Mouse (Mus musculus) heart, adult 18-20 months (tissue): Measurements from ENCODE around the gene Tiprl. TPM values are rescaled to one million over a fixed set of nuclear protein-coding genes. Genes with fewer than 3 reads are reported as not detected.

Experiments
- DNase-seq, 2 experiments: peaks; one replicate each; pipeline ENCODE4 v3.0.0; 2021 to 2022; ENCODE audit warnings: mixed read lengths in 1 of 2
- total RNA-seq, 2 experiments: library from RNA; stranded (reverse); gene quantifications; 2 replicates each; pipeline ENCODE4 v1.2.3; 2021

The Tiprl gene
- total RNA-seq, 2 experiments from 2014 or later = 34.6 to 45.4 TPM

DNA sequence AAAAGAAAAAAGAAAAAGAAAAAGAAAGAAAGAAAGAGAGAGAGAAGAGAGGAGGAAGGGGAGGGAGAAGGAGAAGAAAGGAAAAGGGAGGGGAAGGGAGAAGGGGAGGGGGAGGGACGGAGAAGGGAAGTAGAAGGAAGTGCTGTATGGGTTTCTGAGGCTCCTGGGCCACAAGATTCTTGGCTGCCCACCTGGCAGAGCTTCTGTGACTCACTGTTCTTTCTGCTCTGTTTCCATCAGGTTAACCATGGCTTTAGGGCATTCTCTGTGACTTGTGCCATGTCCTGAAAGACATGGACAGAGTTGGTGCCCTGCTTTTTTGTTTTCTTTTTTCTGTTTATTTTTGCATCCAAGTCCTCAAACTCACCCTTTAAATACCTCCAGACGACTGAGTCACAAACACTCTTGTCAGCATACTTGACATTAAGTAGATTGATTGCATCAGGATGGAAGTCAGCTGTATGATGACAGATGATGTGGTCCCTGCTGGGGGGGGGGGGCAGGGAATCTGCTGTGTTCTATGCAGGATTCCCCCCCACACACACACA lies 33.2 kb downstream of the Tiprl start:
- DNase-seq = no peak

DNA sequence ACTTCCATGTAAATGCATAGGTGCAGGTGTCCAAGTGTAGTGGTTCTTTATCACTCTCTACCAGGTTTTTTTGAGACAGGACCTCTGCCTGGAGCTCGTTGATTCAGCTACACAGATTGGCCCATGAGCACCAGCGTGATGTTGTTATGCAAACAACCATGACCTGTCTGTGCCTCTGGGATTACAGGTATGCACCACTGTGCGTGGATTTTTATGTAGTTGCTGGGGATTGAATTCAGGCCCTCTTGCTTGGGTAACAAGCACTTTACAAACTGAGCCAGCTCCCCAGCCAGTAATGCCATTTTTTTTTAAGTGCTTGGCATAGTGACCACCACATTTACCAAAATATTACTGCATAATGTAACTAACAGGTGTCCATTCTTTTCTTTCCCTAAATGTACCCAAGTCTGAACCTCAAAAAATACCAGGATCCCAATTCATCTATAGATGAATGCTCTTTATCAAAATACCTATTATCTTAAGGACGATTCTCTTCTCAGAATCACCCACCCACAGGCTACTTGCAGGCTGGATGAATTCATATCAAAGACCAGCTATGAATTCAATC lies 35.3 kb downstream of the Tiprl start:
- DNase-seq = no peak

DNA sequence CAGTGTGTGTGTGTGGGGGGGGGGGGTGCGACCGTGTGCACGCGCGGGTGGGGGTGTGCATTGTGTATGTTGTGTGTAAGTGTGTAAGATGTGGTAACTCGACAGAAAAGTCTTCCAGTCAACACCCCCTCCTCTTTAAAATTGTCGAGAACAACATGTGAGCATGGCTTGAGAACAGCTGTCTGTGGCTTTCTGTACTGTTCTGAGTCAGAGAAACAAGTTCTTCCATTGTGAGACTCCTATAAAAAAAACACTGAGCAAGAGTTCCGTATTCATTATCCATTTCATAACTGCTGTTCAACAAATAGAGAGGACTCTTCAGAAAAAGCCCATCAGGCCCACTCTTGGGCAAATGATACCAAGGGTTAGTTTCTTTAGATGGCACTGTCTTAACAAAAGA lies 36.0 kb downstream of the Tiprl start:
- no peak for DNase-seq

DNA sequence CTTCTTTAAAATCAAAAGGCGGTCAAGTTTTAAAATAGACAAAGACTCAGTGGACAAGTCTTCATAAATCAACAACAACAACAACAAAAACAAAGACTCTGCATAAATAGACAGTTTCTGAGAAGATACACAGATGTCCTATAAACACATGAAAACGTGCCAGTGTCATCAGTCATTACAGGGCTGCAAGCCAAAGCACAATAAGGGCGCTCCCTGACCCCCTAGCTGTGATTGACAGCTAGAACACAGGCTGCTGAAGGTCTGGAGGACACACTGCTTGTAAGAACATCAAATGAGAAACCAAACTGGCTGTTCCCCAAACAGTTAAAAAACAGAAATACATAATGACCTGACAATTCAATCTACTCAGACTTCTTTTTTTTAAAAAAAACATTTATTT lies 37.2 kb downstream of the Tiprl start:
- DNase-seq = no peak

DNA sequence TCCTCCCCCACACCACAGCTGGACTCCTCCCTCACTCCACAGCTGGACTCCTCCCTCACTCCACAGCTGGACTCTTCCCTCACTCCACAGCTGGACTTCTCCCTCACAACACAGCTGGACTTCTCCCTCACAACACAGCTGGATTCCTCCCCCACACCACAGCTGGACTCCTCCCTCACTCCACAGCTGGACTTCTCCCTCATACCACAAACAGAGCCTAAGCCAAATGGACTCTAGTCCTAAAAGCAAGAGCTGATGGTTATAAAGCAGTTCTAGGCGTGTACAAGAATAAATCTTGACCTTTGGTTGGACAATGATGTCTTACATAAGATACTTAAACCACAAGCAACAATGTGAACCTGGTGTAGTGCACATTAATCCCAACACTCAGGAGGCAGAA lies 37.8 kb downstream of the Tiprl start:
- DNase-seq = no peak

DNA sequence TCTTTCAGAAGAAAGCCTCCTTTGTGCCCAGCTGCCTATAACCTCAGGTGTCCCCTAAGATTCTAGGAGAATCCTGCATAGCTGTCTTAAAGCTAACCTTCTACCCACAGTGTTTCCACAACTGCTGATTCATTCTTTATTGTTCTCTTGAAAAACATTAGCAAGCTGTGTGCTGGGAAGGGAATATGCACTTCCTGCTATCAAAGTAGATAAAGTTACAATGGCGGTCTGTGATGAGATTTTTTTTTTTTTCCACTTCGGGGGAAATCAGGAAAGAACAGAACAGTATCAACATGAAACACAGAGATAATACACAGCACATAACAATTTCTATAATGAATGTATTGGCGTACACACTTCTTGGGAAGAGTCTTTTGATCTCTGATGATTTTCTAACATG lies 38.9 kb downstream of the Tiprl start:
- DNase-seq = no peak

DNA sequence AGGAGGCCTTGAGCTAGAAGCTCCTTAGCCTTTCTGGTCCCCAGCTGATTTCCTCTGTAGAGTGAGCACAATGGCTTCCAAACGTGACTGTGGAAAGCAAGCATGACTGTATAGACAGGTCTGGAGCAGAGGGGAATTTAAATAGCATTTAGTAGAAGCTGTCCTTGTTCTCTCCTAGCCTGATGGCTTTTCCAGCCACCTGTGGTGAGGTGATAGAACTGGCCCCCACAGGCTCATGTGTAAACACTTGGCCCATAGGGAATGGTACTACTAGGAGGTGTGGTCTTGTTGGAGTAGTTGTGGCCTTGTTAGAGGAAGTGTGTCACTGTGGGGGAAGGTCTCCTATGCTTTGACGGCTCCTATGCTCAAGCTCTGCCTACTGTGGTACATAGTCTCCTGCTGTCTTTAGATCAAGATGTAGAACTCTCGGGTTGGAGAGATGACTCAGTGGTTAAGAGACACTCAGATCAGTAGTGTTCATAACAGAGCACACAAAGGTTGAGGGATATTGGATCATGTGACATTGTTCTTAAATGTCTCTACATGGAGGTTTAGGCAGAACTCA lies 41.3 kb downstream of the Tiprl start:
- DNase-seq = no peak

DNA sequence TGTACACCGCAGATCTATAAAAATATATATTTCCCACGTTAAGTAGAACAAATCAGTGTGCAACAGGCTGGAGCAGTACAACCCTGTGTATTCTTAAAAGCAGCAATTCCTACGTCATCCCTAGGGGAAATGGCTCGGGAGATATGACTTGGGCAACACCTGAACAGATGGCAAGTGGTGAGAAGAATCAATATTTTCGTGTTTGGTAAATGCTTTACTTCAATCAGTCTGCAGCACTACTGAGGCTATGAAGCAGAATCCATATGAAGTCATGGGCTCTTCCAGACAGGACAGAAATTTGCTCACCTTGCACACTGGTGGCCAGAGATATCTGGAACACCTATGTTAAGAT lies 42.2 kb downstream of the Tiprl start:
- no peak for DNase-seq

DNA sequence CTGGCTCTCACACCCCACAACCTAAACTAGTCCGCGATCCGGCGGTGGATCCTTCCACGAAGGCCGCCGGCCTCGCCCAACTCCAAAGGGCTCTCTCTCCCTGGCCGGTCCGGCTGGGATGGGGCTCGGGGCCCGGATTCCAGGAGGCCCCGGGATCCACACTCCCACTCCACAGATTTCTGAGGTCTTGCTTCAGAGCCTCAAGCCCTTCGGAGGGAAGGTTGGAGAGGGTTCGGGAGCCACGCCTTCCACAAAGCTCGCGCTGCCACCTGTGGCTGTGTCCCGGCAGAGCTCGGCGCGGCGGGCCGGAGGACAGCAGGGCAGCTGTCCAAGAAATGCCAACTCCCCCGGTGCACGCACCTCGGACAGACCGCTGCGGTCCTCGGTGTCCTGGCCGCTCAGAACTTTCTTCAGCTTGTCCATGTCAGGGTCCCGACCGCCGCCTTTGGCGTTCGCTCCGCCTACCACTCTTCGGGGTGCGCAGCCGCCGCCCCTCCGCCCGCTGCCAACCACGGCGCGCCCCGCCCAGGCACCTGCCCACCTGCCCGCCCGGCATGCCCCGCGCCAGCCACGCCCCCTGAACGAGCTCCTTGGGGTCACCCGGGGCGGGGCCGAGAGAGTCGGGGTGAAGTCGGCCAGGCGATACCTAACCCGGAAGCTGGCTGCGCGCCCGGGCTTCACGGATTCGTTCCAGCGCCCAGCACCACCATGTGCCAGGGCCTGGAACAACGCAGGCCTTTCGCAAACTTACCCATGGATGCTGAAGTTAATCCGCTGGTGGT lies 42.7 kb downstream of the Tiprl start, which contains the start of gene Sft2d2:
Gene Sft2d2, minus strand, starts transcription at position 559 of the 782 bp plus-strand sequence.
- peak; percentile 91 to 94 for DNase-seq

DNA sequence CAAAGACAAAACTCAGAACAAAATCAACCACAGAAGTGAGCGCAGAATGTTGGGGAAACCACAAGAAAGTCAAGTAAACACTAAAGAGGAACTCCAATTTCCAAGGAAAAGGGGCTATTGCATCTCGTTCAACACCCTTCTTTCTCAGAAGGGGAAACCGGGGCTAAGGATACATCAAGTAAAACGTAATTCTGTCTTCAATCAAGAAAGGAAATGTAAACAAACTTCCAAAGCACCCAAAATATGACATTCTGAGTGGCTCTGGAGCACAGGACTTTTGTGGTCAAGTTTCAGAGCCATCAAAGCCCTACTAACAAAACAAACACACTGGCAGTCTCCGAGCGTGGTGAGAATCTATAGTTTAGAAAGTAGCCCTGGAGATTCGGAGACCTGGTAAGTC lies 43.4 kb downstream of the Tiprl start:
- peak in 1 of 2 experiments; percentile 31 for DNase-seq

DNA sequence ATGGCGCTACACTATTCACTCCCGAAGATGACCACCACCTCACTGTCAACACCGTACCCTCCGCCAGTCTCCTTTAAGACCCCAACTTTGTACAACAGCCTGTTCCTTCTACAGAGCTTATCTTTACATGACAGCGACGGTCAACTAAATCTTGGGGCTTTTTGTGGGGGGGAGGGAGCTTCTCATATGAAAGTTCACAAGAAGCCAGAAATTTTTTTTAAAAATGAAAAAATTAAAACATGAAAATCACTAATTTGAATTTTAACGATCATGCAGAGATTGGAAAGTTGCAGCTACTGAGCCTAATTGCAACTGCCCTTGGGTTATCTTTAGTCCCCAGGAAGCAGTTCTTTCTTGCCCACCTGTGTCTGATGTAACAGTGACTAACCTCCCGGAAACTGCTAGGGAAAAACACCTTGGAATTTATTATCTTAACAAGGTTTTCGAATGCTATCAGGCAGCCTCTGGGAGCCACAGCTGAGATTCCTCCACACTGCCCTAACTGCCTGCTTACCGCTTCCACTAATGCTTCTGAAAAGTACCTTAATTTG lies 44.0 kb downstream of the Tiprl start:
- DNase-seq = no peak

DNA sequence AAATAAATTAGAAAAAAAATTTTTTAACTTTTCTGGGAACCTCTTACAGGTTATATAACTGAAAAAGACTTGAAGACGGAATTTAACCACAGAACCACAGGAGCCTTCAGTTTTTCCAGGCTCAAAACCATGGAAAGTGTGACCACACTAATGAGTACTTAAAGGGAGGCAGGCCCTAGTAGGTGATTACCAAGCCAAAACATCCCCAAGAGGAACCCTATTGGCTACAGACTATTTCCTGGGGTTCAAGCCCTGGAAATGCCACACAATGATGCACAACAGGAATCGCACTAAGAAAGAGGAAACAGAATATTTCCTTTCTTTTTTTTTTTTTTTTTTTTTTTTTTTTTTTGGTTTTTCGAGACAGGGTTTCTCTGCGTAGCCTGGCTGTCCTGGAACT lies 44.7 kb downstream of the Tiprl start:
- no peak for DNase-seq

DNA sequence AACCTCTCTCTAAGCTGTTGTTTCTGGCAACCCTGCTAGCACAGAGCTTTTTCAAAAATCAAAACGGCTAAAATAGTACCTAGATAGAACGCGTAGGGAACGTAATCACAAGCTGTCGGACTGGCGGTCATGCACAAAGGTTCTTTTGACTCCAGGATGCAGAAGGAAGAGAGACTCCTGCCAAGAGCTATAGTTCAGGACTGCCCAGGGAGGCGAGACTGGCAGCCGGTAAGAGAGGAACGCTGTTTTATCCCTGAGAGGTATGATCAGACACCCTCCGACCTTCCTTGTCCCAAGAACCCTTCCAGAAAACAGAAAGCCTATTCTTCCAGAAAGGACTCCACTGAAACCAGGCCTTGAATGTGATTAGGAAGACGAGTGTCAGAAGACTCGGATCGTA lies 45.2 kb downstream of the Tiprl start:
- peak in 1 of 2 experiments; percentile 45 for DNase-seq

DNA sequence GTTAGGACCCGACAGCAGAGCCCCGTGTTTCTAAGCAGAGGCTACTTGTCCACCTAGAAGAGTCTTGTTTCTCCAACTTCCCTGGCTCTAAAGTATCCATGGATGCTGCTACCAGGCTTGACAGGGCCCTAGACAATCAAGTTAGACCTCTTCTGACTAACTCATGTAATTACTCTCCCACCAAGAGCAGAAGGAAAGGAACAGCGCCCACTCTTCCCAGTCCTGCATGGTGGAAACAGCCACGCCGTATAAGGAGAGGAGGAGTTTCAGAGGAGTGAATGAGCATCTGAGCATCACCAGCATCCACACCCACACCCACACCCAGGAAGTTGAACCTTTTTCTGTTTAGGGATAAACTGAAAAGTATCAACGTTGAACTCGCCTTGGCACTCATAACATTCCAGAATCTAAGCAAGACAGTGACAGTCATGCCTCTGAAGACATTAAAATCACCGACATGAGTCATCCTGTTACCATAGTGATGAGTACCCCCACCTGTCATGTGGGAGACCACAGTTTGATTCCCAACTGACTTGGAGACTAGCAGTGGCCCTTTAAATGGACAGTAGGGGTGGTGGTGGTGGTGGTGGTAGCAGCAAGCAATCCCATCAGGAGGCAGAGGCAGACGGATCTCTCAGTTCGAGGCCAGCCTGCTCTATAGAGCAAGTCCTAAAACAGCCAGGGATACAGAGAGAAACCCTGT lies 46.1 kb downstream of the Tiprl start:
- no peak for DNase-seq

DNA sequence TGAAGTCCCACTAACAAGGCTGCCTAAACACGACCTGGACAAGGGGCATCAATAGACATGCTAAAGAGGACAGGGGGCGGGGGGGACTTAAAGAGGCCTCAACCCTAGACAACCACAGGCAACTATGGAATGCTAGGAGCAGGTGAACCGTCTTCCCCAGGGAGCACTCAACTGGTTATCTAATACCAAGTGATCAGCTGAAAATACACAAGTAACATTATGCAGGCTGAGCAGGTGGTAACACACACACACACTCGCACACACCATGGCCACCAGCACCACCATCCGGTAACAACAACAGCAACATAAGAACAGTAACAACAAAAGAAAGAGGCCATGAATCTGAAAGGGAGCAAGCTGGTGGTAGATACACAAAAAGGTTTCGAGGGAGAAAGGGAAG lies 46.7 kb downstream of the Tiprl start:
- no peak for DNase-seq

DNA sequence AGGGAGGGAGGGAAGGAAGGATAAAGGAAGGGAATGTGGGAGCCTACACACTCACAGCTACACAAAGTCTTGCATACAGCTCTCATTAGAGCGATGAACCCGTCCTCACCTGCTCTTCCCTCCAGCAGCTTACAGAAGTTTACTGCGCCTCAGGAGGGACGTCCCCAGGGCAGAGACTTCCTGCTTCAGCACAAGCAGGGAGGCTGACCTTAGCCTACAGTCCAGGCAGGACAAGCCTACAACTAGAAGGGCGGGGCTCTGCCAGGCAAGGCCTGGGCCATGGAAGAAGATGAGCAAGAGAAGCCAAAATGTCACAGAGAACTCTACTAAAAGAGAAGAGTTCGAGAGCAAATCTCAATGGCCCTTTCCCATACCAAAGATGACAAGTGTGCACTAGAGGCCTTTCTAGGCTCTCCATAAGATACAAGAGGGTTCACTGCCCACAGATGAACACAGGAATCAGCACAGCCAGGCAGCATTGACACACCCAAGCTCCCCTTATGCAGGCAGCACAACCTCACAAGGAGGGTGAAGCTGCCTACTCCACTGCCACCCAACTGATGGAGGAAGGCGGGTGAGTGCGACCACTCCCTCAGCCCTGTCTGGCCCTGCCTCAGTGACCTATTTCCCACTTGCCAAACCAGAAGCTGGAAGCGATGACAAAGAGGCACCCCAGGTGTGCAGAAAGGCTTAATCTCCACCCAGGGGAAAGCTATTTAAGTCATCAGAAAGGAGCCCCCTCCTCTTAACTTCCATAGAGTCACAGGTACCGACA lies 47.8 kb downstream of the Tiprl start:
- DNase-seq = no peak

DNA sequence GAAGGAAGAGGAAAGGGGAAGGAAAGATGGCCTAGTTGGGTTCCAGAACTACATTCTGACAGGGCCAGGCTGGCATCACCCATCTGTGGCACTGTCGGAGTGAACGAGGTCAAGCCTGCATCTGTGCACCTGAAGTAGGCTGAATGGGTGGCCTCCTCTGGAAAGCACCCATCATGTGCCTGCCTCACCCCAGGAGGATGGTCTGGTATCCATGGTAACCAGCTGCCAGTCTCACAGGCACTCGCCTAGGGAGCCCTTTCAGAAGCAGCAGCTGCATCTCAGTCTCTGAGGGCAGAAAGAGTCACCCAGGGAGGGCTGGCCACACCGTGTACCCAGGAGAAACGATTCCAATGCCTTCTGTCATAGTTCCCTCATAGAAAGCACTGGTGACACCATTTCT lies 49.4 kb downstream of the Tiprl start:
- DNase-seq = no peak

DNA sequence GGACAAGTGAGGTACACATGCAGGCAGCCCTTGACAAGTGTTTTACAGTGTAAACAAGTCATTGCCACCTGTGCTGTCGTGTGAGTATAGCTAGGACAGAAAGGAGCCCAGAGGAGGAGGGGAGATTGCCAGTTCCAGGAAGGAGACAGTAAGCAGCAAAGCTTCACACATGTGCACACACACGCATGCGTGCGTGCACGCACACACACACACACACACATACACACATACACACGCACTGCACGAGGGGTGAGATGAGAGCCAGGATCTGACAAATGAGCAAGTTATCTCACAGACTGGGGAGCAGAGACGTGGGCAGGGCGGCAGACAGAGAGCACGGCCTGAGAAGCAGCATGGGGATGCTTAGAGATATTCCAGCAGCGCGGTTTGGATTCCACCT lies 50.3 kb downstream of the Tiprl start:
- no peak for DNase-seq

DNA sequence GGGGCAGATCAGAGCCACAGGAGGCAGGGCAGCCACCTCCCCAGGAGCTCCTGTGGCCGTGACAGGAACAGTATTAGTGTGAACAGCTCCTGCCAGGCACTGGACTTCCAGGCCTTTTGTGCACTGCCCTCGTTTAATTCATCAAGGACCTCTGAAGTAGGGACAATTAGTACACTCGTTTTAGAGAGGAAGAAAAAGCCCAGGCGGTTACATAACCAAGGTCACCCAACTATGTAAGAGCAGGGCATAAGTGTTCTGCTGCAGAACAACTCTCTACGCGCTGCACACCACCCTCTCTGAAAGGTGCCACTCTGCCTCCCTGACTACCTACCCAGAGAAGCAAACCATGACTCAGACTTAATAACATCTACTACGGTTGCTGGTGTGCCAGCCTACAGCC lies 51.7 kb downstream of the Tiprl start:
- no peak for DNase-seq

DNA sequence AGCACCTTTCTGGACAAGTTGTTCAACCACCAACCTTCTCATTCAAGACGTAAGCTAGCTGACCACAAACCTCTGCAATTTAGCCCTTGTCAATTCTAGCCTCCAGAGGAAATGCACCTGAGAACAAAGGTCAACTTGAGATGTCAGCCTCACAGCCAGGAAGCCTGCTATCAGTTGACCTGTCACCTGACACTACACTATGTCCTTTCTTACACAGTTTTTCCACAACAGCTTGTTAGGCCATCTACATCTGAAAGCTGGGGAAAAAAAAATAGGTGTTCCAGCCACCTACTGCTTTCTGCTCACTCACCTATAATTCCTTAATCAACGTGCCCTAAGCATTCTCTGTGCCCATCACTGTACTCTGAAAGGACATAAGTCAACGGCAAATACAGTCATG lies 52.6 kb downstream of the Tiprl start:
- no peak for DNase-seq

DNA sequence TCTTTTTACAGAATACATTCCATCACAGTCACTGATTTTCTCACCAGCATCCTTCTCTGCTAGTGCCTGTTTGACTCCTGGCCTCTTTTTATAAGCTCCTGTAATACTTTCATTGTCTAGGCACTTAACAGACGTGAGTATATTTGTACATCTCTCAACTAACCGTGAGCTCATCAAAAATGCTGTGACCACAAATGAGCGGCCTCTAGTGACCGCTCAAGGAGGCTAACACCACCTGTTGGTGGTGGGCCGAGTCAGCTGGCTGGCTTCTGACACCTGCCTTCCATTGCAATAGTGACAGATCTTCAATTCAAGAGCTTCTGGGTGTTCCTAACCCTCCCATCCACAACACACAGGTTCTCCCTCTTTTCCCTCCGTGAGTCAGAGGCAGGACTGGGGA lies 53.4 kb downstream of the Tiprl start:
- DNase-seq = no peak

DNA sequence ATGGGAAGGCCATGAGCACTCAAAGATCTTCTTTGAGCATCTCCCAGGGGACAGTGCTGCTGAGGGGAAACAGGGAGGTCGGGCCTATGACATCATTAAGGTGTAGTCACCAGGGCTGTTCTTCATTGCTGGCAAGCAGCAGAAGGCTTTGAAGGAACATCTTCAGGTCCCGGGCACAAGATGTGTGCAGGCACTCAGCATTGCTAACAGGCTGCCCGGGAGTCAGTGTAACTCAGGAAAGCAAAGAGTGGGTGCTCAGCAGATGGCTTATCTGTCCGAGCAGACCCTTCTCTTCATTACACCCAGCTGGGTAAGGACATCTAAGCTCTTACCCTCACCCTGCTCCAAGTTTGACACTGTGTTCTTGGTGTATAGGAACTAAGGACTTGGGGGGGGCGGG lies 57.5 kb downstream of the Tiprl start:
- no peak for DNase-seq
